8 mouse cellular contexts compared by ENCODE assay signal in the genomic region with DNA sequence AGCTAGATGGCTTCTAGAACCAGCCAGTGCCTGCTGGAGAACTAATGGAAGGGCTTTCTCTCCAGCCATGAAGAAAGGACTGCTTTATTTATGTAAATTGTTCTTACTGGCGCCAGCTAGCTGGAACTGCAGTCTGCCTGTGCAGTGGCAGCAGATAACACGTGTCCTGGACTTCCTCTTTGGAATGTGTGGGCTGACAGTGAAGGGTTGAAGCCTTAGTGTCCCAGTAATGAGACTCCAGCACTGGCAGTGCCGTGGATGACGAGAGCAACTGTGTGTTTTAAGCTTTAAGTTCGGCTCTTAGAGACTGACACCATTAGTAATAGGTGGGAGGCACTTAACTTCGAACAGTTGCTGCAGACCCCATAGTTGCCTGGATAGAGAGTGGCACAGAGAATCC. TPM values are rescaled to one million over a fixed set of nuclear protein-coding genes. Genes with fewer than 3 reads are reported as not detected.
A peak's percentile ranks its signal among the peaks of the same experiment; 100 is the strongest.
DNase-seq lines count a peak whose midpoint lies in the region; ATAC-seq and TF ChIP-seq lines count a peak whose summit lies in the region.

No protein-coding gene starts in this region.

- no peaks in the 10 kb centered on the region for H3K27me3 ChIP-seq in intestine, embryonic 14.5 days (replicated peaks; ENCODE audit: control insufficient read depth, insufficient read depth, low read length)
- no peaks in the 10 kb centered on the region for H3K27me3 ChIP-seq in liver, adult 2 months (ENCODE audit: control insufficient read depth, insufficient read depth, low read length)
- no peaks in the 10 kb centered on the region for H3K27me3 ChIP-seq in midbrain, embryonic 14.5 days (ENCODE audit: control insufficient read depth, insufficient read depth, low read length)

- no peaks in the 10 kb centered on the region for H3K9me3 ChIP-seq in intestine, embryonic 14.5 days (ENCODE audit: control insufficient read depth, low read length)
- no peaks in the 10 kb centered on the region for H3K9me3 ChIP-seq in midbrain, embryonic 14.5 days (ENCODE audit: control insufficient read depth, low read length)

- TF ChIP-seq POLR2A in liver, adult 2 months (IDR thresholded peaks at IDR 0.05; ENCODE audit: extremely low read depth, insufficient read depth, low read length) = no peak

- H3K79me2 ChIP-seq in liver, adult 2 months (ENCODE audit: control insufficient read depth, insufficient read depth, low read length) = peaks cover 25% of the 10 kb centered on the region; the same call in 1 of the 2 replicates

- H3K4me2 ChIP-seq in intestine, embryonic 14.5 days (ENCODE audit: low read length) = peak overlapping the region; percentile 7
- peak overlapping the region; percentile 30 for H3K4me2 ChIP-seq in midbrain, embryonic 14.5 days (ENCODE audit: low read length)

- peak; percentile 67 to 80 for DNase-seq in right cerebral cortex, postnatal 10 days (ENCODE audit: low spot score in 2 of 2)
- DNase-seq in right cerebral cortex, postnatal 25 days = no peak
- DNase-seq in gastrocnemius, postnatal 25 days = peak; percentile 62
- no peak for DNase-seq in intestine, embryonic 14.5 days (ENCODE audit: low spot score)
- DNase-seq in liver, adult 2 months (ENCODE audit: extremely low read depth, low read depth, low spot score) = peak; percentile 62
- DNase-seq in midbrain, embryonic 14.5 days = peak; percentile 83
- no peak for DNase-seq in thymus, postnatal 0 days (ENCODE audit: low spot score)

- peaks cover 6% of the 10 kb centered on the region; the same call in 1 of the 2 replicates for H3K4me1 ChIP-seq in intestine, embryonic 14.5 days (replicated peaks; ENCODE audit: control insufficient read depth, insufficient read depth, low read length)
- peaks cover 3% of the 10 kb centered on the region for H3K4me1 ChIP-seq in liver, adult 2 months (ENCODE audit: control insufficient read depth, insufficient read depth, low read length)
- H3K4me1 ChIP-seq in midbrain, embryonic 14.5 days (ENCODE audit: control insufficient read depth, insufficient read depth, low read length) = peaks cover 45% of the 10 kb centered on the region

- peak overlapping the region; percentile 63 for H3K27ac ChIP-seq in intestine, embryonic 14.5 days (ENCODE audit: low read depth)
- no peak overlapping the region; the same call in 1 of the 2 replicates for H3K27ac ChIP-seq in liver, adult 2 months (replicated peaks; ENCODE audit: insufficient read depth, low read depth, low read length)
- H3K27ac ChIP-seq in midbrain, embryonic 14.5 days (replicated peaks; ENCODE audit: low read depth, low read length) = peak overlapping the region; percentile 75

- no peak overlapping the region for H3K4me3 ChIP-seq in intestine, embryonic 14.5 days (ENCODE audit: low read depth, low read length)
- H3K4me3 ChIP-seq in liver, adult 2 months (ENCODE audit: insufficient read depth, low read depth, low read length) = no peak overlapping the region
- H3K4me3 ChIP-seq in midbrain, embryonic 14.5 days (replicated peaks; ENCODE audit: low read depth, low read length) = no peak overlapping the region

- no peak overlapping the region for H3K9ac ChIP-seq in intestine, embryonic 14.5 days (ENCODE audit: low read length)
- H3K9ac ChIP-seq in liver, adult 2 months (ENCODE audit: low read depth, low read length) = no peak overlapping the region
- no peak overlapping the region for H3K9ac ChIP-seq in midbrain, embryonic 14.5 days (replicated peaks; ENCODE audit: low read length)

- 4% methylated on average over 6 of the region's 6 CpGs for WGBS in intestine, embryonic 14.5 days
- WGBS in liver, adult 2 months = 17% methylated on average over 6 of the region's 6 CpGs
- 7% methylated on average over 6 of the region's 6 CpGs for WGBS in midbrain, embryonic 14.5 days

- no peak for TF ChIP-seq CTCF in liver, adult 2 months (IDR thresholded peaks at IDR 0.05; ENCODE audit: low read depth, low read length)

- peak; percentile 97 for ATAC-seq in common myeloid progenitor, adult 5-6 weeks (replicated peaks; ENCODE audit: low read depth, poor library complexity, severe bottlenecking)
- peak; percentile 83 for ATAC-seq in intestine, embryonic 14.5 days (replicated peaks; ENCODE audit: low FRiP score, low TSS enrichment, low read depth)
- ATAC-seq in midbrain, embryonic 14.5 days (ENCODE audit: low FRiP score, low TSS enrichment) = peak; percentile 83

- H3K36me3 ChIP-seq in intestine, embryonic 14.5 days (ENCODE audit: control insufficient read depth, insufficient read depth, low read length) = peaks cover 6% of the 10 kb centered on the region
- H3K36me3 ChIP-seq in liver, adult 2 months (ENCODE audit: control insufficient read depth, insufficient read depth, low read length) = peaks cover 3% of the 10 kb centered on the region; the same call in 1 of the 2 replicates
- H3K36me3 ChIP-seq in midbrain, embryonic 14.5 days (ENCODE audit: control insufficient read depth, insufficient read depth, low read length) = peaks cover 3% of the 10 kb centered on the region; the same call in 1 of the 2 replicates

RNA-seq across cellular contexts. Expression of a gene that starts 37.2 kb away (rescaled TPM):
- total RNA-seq in common myeloid progenitor, adult 5-6 weeks (2017) = 72.9 and 86.2 TPM in 2 replicates
- 10 to 100 TPM; 38.2 to 43.5 TPM for total RNA-seq in gastrocnemius, postnatal 25 days (2021)
- 32.9 and 36.0 TPM in 2 replicates for polyA plus RNA-seq in intestine, embryonic 14.5 days (2014; fragmentation: Nextera tagmentation; extraction: Ambion mirVana)
- total RNA-seq in liver, adult 2 months (2014; rRNA removed) = 14.8 and 14.9 TPM in 2 replicates
- polyA plus RNA-seq in liver, adult 2 months (2012; rRNA removed) = 5.1 and 5.2 TPM in 2 replicates
- polyA plus RNA-seq in midbrain, embryonic 14.5 days (2014; fragmentation: Nextera tagmentation; extraction: Ambion mirVana) = 49.8 and 57.9 TPM in 2 replicates
- 26.5 and 28.5 TPM in 2 replicates for polyA plus RNA-seq in thymus, postnatal 0 days (2015; fragmentation: Nextera tagmentation; extraction: Ambion mirVana)

Comparison
In these comparisons a context has a peak if more than half of its experiments do, and no peak if none do; other contexts are left out.
1. DNase-seq: peak in right cerebral cortex, postnatal 10 days (2 of 2), gastrocnemius, postnatal 25 days (single experiment), liver, adult 2 months (single experiment) and midbrain, embryonic 14.5 days (single experiment); none in right cerebral cortex, postnatal 25 days (single experiment), intestine, embryonic 14.5 days (single experiment) and thymus, postnatal 0 days (single experiment).
2. Peak in every context shown above with its lines, with median percentiles within 50 percentile points of each other: ATAC-seq.